Mouse (Mus musculus) stomach, embryonic 15.5 days (tissue): ENCODE measurements around the gene Sertad2. TPM values are rescaled to one million over a fixed set of nuclear protein-coding genes. Genes with fewer than 3 reads are reported as not detected.
A peak's percentile ranks its signal among the peaks of the same experiment; 100 is the strongest.

Experiments
- ATAC-seq: fragments of 200-750 bp; cut with Nextera tagmentation; 2 replicates; pipeline ENCODE4 v1.8.0; 2017; ENCODE audit warnings: low read depth, moderate number of reproducible peaks, moderate TSS enrichment; ENCODE audit not compliant: insufficient read depth, low FRiP score
- H3K27ac ChIP-seq: fragments of 300-500 bp; sonication (generic); 2 replicates; pipeline ENCODE4 v1.5.1; 2015; ENCODE audit warnings: mild to moderate bottlenecking, inconsistent platforms
- H3K27me3 ChIP-seq: fragments of 300-500 bp; sonication (generic); replicated peaks from 2 replicates; pipeline ENCODE4 v1.6.1; 2015; ENCODE audit warnings: inconsistent platforms
- H3K36me3 ChIP-seq: fragments of 300-500 bp; sonication (generic); 2 replicates; pipeline ENCODE4 v1.6.1; 2015; ENCODE audit warnings: inconsistent platforms
- H3K4me1 ChIP-seq: fragments of 300-500 bp; sonication (generic); 2 replicates; pipeline ENCODE4 v1.6.1; 2015; ENCODE audit warnings: inconsistent platforms
- H3K4me2 ChIP-seq: fragments of 300-500 bp; sonication (generic); 2 replicates; pipeline ENCODE4 v1.6.1; 2015; ENCODE audit warnings: mild to moderate bottlenecking, inconsistent platforms
- H3K4me3 ChIP-seq: fragments of 300-500 bp; sonication (generic); replicated peaks from 2 replicates; pipeline ENCODE4 v1.5.1; 2015; ENCODE audit warnings: inconsistent platforms
- H3K9ac ChIP-seq: fragments of 300-500 bp; sonication (generic); 2 replicates; pipeline ENCODE4 v1.6.1; 2015; ENCODE audit warnings: inconsistent platforms
- H3K9me3 ChIP-seq: fragments of 300-500 bp; sonication (generic); 2 replicates; pipeline ENCODE4 v1.6.1; 2016; ENCODE audit warnings: inconsistent platforms
- WGBS: fragments of 180-500 bp; shearing (Covaris S2); methylation state at CpG from one replicate; pipeline ENCODE4 v1.1.7; 2015; 5-methylcytosine and 5-hydroxymethylcytosine counted together
- polyA plus RNA-seq: library from polyadenylated mRNA; unstranded; fragments of >200 nt; fragmentation: Nextera tagmentation; extraction: Ambion mirVana; gene quantifications from 2 replicates; pipeline ENCODE4 v1.2.1, GENCODE M21; 2015

Gene Sertad2
- polyA plus RNA-seq, 1 experiment from 2014 or later, result 38.8 TPM

- Histone ChIP-seq H3K9me3 (no peaks in the 10 kb centered on the region), H3K27me3 (no peaks in the 10 kb centered on the region), H3K36me3 (no peaks in the 10 kb centered on the region), H3K4me2 (no peak overlapping the region), H3K9ac (no peak overlapping the region), H3K4me3 (no peak overlapping the region), H3K4me1 (no peaks in the 10 kb centered on the region), H3K27ac (no peak overlapping the region)
- no peak for ATAC-seq
- 87% methylated on average over 2 of the region's 2 CpGs for WGBS
These were observed 136.3 kb downstream of the Sertad2 start for GRCm38 (mm10) chr11:20679396-20679795.

GRCm38 (mm10) chr11:20680781-20681180 lies 137.7 kb downstream of the Sertad2 start:
- no peaks in the 10 kb centered on the region for H3K36me3 ChIP-seq
- WGBS, result 82% methylated on average over 5 of the region's 5 CpGs
- no peak overlapping the region for H3K4me3 ChIP-seq
- no peak overlapping the region for H3K27ac ChIP-seq
- H3K9me3 ChIP-seq, result no peaks in the 10 kb centered on the region
- H3K4me2 ChIP-seq, result no peak overlapping the region
- no peaks in the 10 kb centered on the region for H3K27me3 ChIP-seq
- no peaks in the 10 kb centered on the region for H3K4me1 ChIP-seq
- no peak overlapping the region for H3K9ac ChIP-seq
- ATAC-seq, result no peak

GRCm38 (mm10) chr11:20681679-20682078 lies 138.6 kb downstream of the Sertad2 start:
- Histone ChIP-seq H3K27ac (no peak overlapping the region), H3K4me1 (no peaks in the 10 kb centered on the region), H3K4me3 (no peak overlapping the region), H3K27me3 (no peaks in the 10 kb centered on the region), H3K36me3 (no peaks in the 10 kb centered on the region), H3K9me3 (no peaks in the 10 kb centered on the region), H3K4me2 (no peak overlapping the region), H3K9ac (no peak overlapping the region)
- ATAC-seq, result no peak
- 83% methylated on average over 5 of the region's 5 CpGs for WGBS

- H3K27me3 ChIP-seq, result no peaks in the 10 kb centered on the region
- no peaks in the 10 kb centered on the region for H3K4me1 ChIP-seq
- H3K36me3 ChIP-seq, result no peaks in the 10 kb centered on the region
- H3K4me2 ChIP-seq, result no peak overlapping the region
- ATAC-seq, result peak; percentile 22; the same call in 1 of the 2 replicates
- H3K27ac ChIP-seq, result no peak overlapping the region
- 9% methylated on average over 4 of the region's 4 CpGs for WGBS
- no peak overlapping the region for H3K4me3 ChIP-seq
- no peaks in the 10 kb centered on the region for H3K9me3 ChIP-seq
- H3K9ac ChIP-seq, result no peak overlapping the region
These were observed 147.9 kb downstream of the Sertad2 start for GRCm38 (mm10) chr11:20691000-20691399.

Other genes starting within 250 kb of the Sertad2 start
- 15.0 and 15.4 TPM in 2 replicates for gene Slc1a4, start 210.5 kb upstream of the Sertad2 start, polyA plus RNA-seq
- 22.8 and 23.2 TPM in 2 replicates for gene Aftph, start 198.3 kb downstream of the Sertad2 start, polyA plus RNA-seq